Mouse (Mus musculus) liver, adult 2 months (tissue): ENCODE results near the gene Hbq1b.

Experiments used
- CTCF ChIP-seq: fragments of 200-500 bp; IDR thresholded peaks from 2 replicates; pipeline ENCODE4 v1.5.1; 2011; ENCODE audit warnings: low read depth, low read length, control low read depth
- POLR2A ChIP-seq: fragments of 200-500 bp; IDR thresholded peaks from 2 replicates; pipeline ENCODE4 v1.6.1; 2011; ENCODE audit warnings: low read length, control low read depth; ENCODE audit not compliant: insufficient read depth; ENCODE audit errors: extremely low read depth

DNA sequence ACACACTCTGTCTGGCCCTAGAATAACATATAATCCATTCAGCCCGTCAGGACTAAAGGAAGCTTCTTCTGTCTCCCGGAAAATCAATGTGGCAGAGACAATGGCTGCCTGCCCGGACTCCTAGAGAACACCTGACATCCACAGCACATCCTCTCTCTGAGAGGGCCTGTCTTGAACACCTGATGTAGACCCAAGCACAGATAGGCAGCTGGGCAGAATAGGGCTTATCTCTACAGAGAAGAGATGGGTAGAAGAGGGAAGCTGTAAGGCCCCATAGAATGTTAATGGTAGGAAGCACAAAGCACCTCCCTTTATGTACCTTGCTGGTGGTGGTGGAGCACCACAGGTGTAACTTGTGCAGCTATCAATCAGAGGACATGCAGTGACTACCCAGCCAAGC is 44.6 kb upstream of the Hbq1b start:
- TF ChIP-seq CTCF (no peak), POLR2A (no peak)
